Mouse (Mus musculus) left cerebral cortex, adult 11 months (tissue): ENCODE results near the gene Glis1.
A peak's percentile ranks its signal among the peaks of the same experiment; 100 is the strongest.

Experiments used
- DNase-seq: peaks from one replicate; pipeline ENCODE4 v3.0.0; 2022; ENCODE audit warnings: low spot score

Gene Glis1

GRCm38 (mm10) chr4:107452266-107453015, 18.1 kb downstream of the Glis1 start:
- no peak for DNase-seq

DNA sequence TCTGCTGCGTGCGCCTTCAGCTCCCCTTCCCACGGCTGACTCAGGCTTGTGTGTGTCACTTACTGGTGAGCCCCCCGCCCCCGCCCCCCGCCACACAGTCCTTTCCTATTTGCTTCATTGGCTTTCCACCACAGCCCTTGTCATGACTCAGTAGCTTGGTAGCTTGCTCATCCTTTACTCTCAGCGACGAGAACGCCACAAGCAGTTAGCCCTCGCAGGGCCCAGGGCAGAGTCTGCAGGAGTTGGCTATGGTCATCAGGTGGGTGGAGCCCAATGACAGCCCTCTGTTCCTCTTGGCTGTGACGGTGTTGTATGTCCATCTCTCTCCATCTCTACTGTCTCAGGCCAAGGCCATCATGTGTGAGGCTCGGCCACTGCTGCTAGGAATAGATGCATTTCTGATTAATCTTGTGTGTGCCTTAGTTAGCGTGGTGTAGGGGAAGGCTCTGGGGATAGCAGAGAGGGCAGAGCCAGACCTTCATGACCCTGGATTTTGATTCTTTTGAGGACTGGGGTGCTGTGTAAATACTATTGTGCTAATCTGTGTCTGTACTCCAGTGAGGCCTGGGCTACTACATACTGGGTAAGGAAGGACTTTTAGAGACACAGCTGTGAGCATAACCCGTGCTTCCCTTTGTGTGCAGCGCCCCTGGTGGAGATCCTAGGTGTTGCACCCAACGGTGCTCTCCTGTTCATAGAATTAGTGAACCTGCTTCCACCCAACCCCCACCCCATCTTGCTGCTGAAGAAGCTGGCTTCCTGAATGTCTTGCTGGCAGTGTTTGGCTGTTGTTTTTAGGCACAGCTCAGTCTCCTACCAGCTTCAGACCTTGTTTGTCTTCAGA, 19.0 kb downstream of the Glis1 start:
- DNase-seq, result peak; percentile 73

DNA sequence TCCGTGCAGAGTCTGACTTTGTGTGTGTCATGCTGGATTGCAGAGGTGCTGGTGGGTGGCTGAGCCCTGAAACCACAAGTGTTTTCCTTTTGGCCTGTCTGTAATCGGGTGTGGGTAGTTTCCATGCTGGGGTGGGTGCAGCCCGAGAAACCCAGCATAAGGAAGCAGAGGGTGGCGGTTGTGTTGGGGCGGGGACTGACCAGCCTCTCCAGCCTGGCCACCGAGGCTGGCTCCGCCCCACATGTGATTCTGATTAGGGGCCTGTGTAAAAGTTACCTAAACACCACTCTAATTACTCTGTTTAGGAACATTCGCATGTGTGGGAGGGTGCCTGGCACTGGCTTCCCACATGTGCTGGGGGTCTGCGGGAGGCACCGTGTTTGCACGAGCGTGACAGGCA, 23.2 kb downstream of the Glis1 start:
- DNase-seq, result no peak

DNA sequence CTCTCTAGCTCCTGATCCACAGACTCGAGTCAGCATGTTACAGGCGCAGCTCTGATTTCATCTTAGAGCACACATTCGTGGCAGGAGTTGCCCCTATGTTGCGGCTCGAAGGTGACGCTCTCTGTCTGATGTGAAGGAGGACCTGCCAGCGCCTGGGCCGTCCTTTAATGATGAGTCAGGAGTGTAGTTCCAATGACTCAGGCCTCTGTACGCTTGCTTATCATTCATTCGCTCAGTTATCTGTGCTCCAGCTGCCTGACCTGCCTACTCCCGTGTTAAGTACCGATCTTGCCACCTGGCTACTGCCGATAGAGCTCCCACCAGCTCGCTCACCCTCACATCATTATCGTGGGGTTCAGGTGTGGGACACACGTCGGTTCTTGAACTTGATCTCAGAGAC, 24.5 kb downstream of the Glis1 start:
- DNase-seq, result no peak

- no peak for DNase-seq
Observed at GRCm38 (mm10) chr4:107459461-107459860, 25.1 kb downstream of the Glis1 start.

GRCm38 (mm10) chr4:107460468-107460867, 26.1 kb downstream of the Glis1 start:
- DNase-seq, result no peak

- no peak for DNase-seq
Observed at GRCm38 (mm10) chr4:107467831-107468230, 33.4 kb downstream of the Glis1 start.

DNA sequence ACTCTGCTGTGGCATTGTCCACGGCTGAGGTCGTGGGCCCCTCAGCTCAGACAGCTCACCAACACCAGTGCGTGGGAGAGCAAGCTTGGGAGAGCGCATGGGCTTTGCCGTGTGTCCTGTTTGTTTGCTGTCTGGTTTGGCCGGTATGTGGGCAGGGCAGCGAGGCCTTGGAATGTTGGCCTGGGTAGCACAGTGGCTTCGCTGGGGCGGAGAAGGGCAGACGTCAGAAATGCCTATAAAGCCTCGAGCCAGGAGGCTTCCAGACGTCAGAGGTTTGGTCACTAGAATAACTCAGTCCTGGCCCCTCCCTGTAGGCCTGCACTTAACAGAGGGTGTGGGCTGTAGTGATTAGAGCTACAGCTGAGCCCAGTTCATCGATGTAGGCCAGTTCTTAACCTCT, 33.9 kb downstream of the Glis1 start:
- DNase-seq, result no peak

- no peak for DNase-seq
Observed at GRCm38 (mm10) chr4:107468768-107469167, 34.4 kb downstream of the Glis1 start.

DNA sequence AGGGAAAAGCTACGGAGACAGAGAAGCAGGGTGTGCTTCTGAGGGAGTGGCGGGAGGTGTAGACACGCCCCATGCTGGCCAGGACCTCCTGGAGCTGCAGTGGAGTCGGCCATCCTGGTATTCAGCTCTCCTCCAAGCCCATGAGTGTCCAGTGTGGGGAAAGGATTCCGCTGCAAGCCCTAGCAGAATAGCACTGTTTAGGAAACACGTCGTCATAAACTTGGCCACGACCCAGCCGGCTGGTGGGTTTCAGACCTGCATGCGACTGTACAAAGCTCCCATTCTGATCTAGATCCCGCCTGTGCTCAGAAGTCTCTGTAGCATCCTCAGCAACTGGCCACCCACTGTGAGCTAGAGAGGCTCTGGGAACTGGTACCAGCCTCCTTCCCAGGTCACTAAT, 41.9 kb downstream of the Glis1 start:
- DNase-seq, result no peak

- no peak for DNase-seq
Observed at GRCm38 (mm10) chr4:107479015-107479414, 44.6 kb downstream of the Glis1 start.

GRCm38 (mm10) chr4:107482541-107482940, 48.1 kb downstream of the Glis1 start:
- DNase-seq, result no peak

- no peak for DNase-seq
Observed at GRCm38 (mm10) chr4:107483556-107484220, 49.3 kb downstream of the Glis1 start.

GRCm38 (mm10) chr4:107484221-107484575, 49.8 kb downstream of the Glis1 start:
- no peak for DNase-seq

DNA sequence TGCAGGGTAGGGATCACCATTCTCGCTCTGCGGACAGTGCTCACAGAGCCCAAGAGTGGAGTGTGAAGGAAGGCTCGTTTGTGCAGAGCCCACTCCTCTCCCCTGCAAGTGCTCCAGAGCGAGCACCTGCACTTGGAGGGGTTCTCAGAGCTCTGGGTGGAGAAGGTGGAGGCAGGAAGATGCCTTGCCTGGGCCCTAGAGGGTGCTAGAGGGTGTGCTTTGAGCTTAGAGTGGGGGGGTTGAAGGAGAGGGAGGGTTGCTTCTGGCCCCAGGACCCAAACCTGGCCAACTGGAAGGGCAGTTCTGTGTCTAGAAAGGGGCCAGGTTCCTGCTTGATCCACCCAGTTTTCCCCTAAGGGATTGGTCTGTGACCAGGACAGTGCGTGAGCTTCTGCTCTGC, 51.5 kb downstream of the Glis1 start:
- no peak for DNase-seq

- no peak for DNase-seq
Observed at GRCm38 (mm10) chr4:107489121-107489840, 54.9 kb downstream of the Glis1 start.

DNA sequence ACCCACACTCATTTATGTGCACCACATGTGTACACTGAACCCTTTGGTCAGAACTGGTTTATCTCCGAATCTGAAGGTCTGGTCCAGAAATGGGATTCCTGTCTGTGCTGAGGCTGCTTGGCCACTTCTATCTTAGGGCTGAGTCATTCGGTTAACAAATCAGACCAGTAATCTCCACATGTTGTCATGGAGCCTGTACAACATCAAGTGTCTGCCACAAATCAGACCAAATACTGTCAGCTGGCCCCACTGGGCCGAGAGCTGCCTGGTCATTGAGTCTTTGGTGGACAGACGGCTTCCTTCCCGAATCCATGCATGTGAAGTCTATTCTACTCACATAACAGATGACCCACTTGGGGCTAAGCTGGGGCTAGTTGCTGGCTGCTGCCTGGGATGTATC, 58.6 kb downstream of the Glis1 start:
- no peak for DNase-seq

- DNase-seq, result no peak
Observed at GRCm38 (mm10) chr4:107495751-107496430, 61.5 kb downstream of the Glis1 start.

DNA sequence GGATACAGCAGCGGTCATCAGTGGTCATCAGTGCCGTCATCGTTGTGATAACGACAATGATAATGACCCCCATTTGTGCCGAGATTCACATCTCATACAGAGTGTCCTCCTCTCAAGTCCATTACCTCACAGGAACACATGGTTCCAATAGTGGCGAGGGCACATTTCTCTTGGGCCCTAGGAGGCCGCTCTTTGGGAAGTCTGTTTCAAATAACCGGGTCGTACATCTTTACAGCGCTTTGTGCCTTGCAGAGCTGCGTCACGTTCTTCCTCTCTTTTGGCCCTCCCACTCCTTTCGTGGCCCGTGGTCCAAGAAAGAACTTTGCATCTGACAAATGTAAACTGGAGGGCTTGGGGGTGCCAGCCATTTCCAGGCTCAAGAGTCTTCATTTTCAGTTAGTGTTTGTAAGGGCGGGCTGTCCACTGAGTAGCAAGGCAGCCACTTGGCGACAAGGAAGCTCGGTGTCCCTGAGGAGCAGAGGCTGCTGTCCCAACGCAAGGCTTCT, 63.1 kb downstream of the Glis1 start:
- no peak for DNase-seq

DNA sequence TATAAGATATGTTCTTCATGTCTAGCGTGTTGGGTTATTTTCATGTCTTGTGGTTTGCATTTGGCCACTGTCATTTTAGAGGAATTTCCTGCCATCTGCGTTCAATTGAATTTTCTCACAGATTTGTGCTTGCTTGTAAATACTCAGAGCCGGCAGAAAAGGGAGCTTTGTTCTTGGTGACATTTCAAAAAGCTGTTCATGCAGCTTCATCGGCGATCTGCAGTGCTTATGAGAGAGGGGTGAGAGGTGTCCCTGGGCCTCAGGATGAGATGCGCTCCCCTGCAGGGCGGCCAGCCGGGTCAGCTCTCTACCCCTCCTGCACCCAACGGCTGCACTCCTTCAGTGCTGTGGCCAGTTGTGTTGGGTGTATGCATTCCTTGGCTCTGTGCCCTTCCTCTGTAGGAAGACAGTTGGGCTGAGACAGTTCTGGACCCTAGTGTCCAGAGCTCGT, 68.2 kb downstream of the Glis1 start:
- DNase-seq, result peak; percentile 4

GRCm38 (mm10) chr4:107514981-107515380, 80.6 kb downstream of the Glis1 start:
- DNase-seq, result no peak
